Mouse (Mus musculus) gastrocnemius, postnatal 10 days (tissue): ENCODE results near the gene Lrig3. TPM values are rescaled to one million over a fixed set of nuclear protein-coding genes. Genes with fewer than 3 reads are reported as not detected.

ENCODE experiments used
- DNase-seq: peaks from one replicate; pipeline ENCODE4 v3.0.0; 2021; ENCODE audit warnings: mixed read lengths
- microRNA-seq, 2 experiments: library from miRNA; unstranded; fragments of <30 nt; microRNA quantifications; one replicate each; pipeline ENCODE4 v1.2.0; 2021
- total RNA-seq, 2 experiments: library from RNA; stranded (reverse); gene quantifications; 2 replicates each; pipeline ENCODE4 v1.2.3; 2021

The Lrig3 gene
- total RNA-seq, 2 experiments from 2014 or later: 8.3 to 11.2 TPM

- DNase-seq: no peak
Measured at GRCm38 (mm10) chr10:126002081-126002755, 36.2 kb downstream of the Lrig3 start.

GRCm38 (mm10) chr10:126002818-126003506, 37.0 kb downstream of the Lrig3 start:
- no peak for DNase-seq

GRCm38 (mm10) chr10:126003857-126004256, 37.9 kb downstream of the Lrig3 start:
- no peak for DNase-seq

- DNase-seq: no peak
Measured at GRCm38 (mm10) chr10:126013667-126014066, 47.7 kb downstream of the Lrig3 start.

GRCm38 (mm10) chr10:126014673-126015072, 48.7 kb downstream of the Lrig3 start:
- no peak for DNase-seq

- DNase-seq: no peak
Measured at GRCm38 (mm10) chr10:126015644-126016043, 49.7 kb downstream of the Lrig3 start.

- no peak for DNase-seq
Measured at GRCm38 (mm10) chr10:126019350-126019991, 53.5 kb downstream of the Lrig3 start.

GRCm38 (mm10) chr10:126028574-126029440, 62.8 kb downstream of the Lrig3 start:
- no peak for DNase-seq

GRCm38 (mm10) chr10:126029441-126030114, 63.6 kb downstream of the Lrig3 start:
- DNase-seq: no peak

- DNase-seq: no peak
Measured at GRCm38 (mm10) chr10:126056881-126057280, 90.9 kb downstream of the Lrig3 start.

GRCm38 (mm10) chr10:126062812-126063211, 96.8 kb downstream of the Lrig3 start:
- DNase-seq: no peak

Small RNA genes within 50 kb of the gene (microRNA-seq; reads per million reads assigned to microRNA genes)
- 0 reads per million in 2 experiments for gene Gm22183
